Mouse (Mus musculus) WW6 (cell line): ENCODE measurements around the gene Cldn9.

ENCODE experiments used
- DNase-seq: peaks from one replicate; pipeline ENCODE4 v3.0.0-alpha.2; 2013; ENCODE audit warnings: low read depth, low spot score

Gene Cldn9

GRCm38 (mm10) chr17:23680336-23680735 is 3.5 kb downstream of the Cldn9 start:
- no peak for DNase-seq

GRCm38 (mm10) chr17:23679127-23679835 is 4.5 kb downstream of the Cldn9 start, which contains the start of gene Cldn6:
Gene Cldn6 (plus strand): TSS chr17:23679249.
- no peak for DNase-seq

- DNase-seq, result no peak
Measured at GRCm38 (mm10) chr17:23677236-23677679, 6.6 kb downstream of the Cldn9 start, which contains the start of gene Tnfrsf12a. Gene Tnfrsf12a (minus strand): TSS chr17:23677468.

GRCm38 (mm10) chr17:23676473-23677031 is 7.3 kb downstream of the Cldn9 start:
- DNase-seq, result no peak

- DNase-seq, result no peak
Measured at GRCm38 (mm10) chr17:23675564-23676281, 8.1 kb downstream of the Cldn9 start.

- DNase-seq, result no peak
Measured at GRCm38 (mm10) chr17:23675127-23675526, 8.7 kb downstream of the Cldn9 start.

GRCm38 (mm10) chr17:23674271-23674952 is 9.4 kb downstream of the Cldn9 start:
- no peak for DNase-seq

GRCm38 (mm10) chr17:23673424-23674073 is 10.3 kb downstream of the Cldn9 start, which contains the start of the genes Hcfc1r1 and Thoc6:
Gene Hcfc1r1 (plus strand): TSS chr17:23673596.
Gene Thoc6 (minus strand): TSS chr17:23673882.
- peak; percentile 91 for DNase-seq

- no peak for DNase-seq
Measured at GRCm38 (mm10) chr17:23672761-23673160, 11.1 kb downstream of the Cldn9 start.

GRCm38 (mm10) chr17:23671519-23671918 is 12.3 kb downstream of the Cldn9 start:
- no peak for DNase-seq

GRCm38 (mm10) chr17:23670516-23671074 is 13.2 kb downstream of the Cldn9 start:
- DNase-seq, result no peak

- DNase-seq, result no peak
Measured at GRCm38 (mm10) chr17:23665511-23665910, 18.3 kb downstream of the Cldn9 start.

GRCm38 (mm10) chr17:23664556-23665021 is 19.2 kb downstream of the Cldn9 start:
- DNase-seq, result no peak

GRCm38 (mm10) chr17:23661526-23661925 is 22.3 kb downstream of the Cldn9 start:
- DNase-seq, result no peak

- DNase-seq, result no peak
Measured at GRCm38 (mm10) chr17:23660876-23661200, 23.0 kb downstream of the Cldn9 start.

GRCm38 (mm10) chr17:23660117-23660875 is 23.5 kb downstream of the Cldn9 start, which contains the start of gene Bicdl2:
Gene Bicdl2 (plus strand): TSS chr17:23660506.
- DNase-seq, result no peak

- DNase-seq, result no peak
Measured at GRCm38 (mm10) chr17:23658450-23658849, 25.4 kb downstream of the Cldn9 start.

- DNase-seq, result no peak
Measured at GRCm38 (mm10) chr17:23654410-23654809, 29.4 kb downstream of the Cldn9 start.

- DNase-seq, result no peak
Measured at GRCm38 (mm10) chr17:23654001-23654400, 29.8 kb downstream of the Cldn9 start.

GRCm38 (mm10) chr17:23653324-23653723 is 30.5 kb downstream of the Cldn9 start:
- no peak for DNase-seq
